Mouse (Mus musculus) MN1 (cell line): ENCODE results near the gene Cfc1.
"Not testable (repeated sequence)": the region's sequence is repeated elsewhere in the genome, so short reads cannot be mapped to it uniquely, and the experiment has no call there.

Experiments
- DNase-seq: peaks from one replicate; pipeline ENCODE4 v3.0.0-alpha.2; 2016; ENCODE audit warnings: low spot score

The Cfc1 gene

DNA sequence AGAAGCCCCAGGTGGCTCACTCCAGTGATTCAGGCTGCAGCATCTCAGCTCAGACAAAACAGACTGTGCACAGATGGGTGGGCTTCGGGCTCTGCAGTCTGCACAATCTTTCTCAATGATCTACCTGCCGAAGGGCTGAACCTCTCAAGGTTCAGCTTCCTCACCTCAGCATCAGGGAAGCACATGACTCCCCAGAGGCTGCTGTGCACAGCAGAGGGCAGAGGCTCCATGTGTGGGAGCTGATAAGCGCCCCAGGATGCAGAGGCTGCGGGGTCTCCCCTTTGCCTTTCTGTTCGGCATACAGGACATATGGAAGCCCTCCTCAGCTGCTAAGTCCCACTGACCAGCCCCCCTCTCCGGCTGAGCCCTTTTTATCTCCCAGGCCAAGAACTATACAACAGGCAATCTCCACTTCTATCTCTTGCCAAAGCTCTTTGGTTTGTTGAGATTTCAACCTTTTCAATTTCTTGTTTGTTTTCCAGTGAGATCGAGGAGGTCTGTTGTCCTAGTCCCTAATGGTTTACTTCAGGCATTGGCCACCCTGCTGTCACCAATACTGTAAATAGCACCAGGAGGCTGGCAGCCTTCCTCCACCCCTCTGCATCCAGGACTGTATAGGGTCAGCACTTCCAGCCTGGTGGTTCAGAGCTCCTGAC lies at the start of gene Cfc1:
Gene Cfc1 (plus strand): TSS at position 606 of the 656 bp plus-strand sequence.
- DNase-seq, result not testable (repeated sequence)

- no peak for DNase-seq
These were observed 48.1 kb upstream of the Cfc1 start for GRCm38 (mm10) chr1:34487383-34487782.

DNA sequence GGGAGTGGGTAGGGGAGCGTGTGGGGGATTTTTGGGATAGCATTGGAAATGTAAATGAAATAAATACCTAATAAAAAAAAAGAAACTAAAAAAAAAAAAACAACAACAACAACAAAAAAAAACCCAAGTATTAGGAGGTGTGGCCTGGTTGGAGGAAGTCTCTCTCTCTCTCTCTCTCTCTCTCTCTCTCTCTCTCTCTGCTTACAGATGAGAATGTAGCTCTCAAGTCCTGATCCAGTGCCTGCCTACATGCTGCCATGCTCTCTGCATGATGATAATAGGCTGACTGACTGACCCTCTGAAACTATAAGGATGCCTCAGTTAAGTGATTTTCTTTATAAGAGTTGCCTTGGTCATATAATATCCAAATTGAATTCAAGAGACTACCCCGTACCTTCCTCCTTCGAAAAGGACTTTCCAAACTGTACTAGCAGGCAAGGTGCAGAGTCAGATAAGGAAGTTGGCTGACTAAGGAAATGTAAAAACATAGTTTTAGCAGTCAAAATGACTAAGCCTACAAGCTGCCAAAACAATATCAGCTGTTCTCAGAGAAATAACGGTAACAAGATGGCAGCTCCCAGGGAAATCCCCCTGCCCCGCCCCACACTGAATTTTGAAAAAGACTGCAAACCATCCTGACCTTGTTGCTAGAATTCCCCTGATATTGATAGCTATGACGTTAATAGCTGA lies 45.5 kb upstream of the Cfc1 start:
- no peak for DNase-seq

- no peak for DNase-seq
These were observed 44.0 kb upstream of the Cfc1 start for GRCm38 (mm10) chr1:34491480-34491879.

DNA sequence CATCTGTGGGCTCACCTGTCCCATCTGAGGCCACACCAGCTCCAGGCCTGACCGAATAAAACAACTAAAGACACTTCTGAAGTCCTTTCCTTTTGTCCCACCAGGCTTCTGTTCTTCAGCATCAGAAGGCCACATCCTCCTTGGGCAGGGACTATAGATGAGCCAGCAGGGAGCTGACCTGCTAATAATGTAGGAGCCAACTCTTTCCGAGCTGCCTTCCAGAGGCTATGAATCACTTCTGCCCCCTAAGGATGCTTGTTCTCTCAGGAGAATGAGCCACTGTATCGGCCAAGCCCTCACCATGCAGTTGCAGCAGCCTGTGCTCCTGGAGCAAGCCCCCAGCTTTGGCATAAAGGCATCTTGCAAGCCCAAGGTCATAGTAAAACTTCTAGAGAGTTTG lies 32.5 kb upstream of the Cfc1 start:
- no peak for DNase-seq

DNA sequence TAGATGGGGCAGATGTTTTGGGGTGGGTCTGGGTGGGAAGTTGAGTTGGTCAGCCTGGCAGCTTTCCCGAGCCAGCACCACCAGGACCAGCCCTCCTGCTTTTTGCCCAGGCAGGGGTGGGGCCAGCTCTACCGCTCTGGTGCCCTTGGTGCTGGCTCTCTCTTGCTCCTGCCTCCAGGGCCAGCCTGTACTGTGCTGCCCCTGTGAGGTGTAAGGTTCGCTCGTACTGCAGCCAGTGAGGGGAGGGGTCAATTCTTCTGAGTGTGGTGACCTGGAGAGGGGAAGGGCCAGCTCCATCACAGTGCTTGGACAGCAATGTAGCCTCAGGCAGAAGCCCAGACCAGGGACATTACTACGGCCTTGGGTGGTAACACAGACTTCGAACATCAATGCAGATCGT lies 30.1 kb upstream of the Cfc1 start:
- DNase-seq, result no peak

DNA sequence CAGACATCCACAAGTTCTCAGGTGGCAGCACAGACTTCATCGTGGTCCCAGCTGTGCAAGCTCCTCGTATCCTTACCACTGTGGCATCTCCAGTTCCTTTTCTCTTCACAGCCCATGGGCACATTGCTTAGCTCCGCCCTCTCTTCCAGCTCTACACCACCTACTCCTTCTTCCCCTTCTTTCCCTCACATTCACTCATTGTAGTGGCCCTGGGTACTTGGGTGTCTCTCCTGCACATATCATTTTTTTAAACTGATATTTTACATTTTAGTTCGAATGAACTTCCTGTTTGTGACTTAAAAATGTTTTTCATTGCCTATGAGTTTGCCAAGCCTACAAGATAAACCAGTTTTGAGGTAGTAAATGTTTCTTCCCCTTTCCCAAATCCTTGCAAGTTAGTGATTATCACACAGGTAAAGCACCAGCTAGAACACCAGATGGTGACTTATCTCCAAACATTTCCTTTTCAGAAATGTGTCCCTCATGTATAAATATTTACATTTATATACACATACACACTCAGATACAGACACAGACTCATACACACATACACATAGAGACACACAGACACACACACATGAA lies 29.4 kb upstream of the Cfc1 start:
- DNase-seq, result no peak

GRCm38 (mm10) chr1:34507986-34508385 lies 27.5 kb upstream of the Cfc1 start:
- DNase-seq, result no peak

GRCm38 (mm10) chr1:34510575-34510981 lies 24.9 kb upstream of the Cfc1 start:
- no peak for DNase-seq

DNA sequence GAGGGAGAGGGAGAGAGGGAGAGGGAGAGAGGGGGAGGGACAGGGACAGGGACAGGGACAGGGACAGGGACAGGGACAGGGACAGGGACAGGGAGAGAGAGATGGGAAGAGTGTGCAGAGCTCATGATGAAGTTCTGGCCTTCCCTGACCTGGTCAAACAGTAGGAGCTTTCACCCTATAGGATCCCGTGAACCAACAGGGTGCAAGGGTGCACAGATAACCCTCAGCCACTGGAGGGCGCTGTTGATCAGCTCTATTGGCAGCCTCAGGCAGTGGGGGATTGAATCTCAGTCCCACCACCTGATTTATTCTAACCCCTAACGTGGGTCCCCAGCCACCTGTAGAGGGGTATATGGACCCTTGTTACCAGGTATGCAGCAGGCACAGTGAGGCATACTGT lies 24.4 kb upstream of the Cfc1 start:
- DNase-seq, result peak; percentile 29

- no peak for DNase-seq
These were observed 22.4 kb upstream of the Cfc1 start for GRCm38 (mm10) chr1:34513068-34513467.

DNA sequence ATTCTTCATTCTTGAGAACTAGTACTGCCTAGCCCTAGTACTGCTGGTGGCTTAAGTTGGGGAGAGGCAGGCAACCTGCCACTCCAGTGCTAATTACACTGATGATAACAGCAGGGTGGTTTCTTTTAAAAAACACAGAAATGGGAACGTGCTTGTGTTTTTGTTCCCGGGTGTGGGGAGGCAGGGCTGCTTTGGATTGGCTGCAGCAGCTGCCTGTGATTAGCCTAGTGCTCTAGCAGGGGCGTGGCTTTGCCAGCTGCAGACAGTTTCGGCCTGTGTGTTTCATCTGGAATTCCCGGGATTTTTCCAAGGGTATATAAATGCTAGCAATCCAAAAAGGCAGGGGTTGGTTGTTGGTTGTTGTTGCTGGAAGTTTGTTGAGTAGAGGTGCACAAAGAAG lies 18.9 kb upstream of the Cfc1 start:
- DNase-seq, result no peak

- DNase-seq, result not testable (repeated sequence)
These were observed 18.2 kb upstream of the Cfc1 start for GRCm38 (mm10) chr1:34517297-34517696.

GRCm38 (mm10) chr1:34517797-34518196 lies 17.7 kb upstream of the Cfc1 start:
- DNase-seq, result not testable (repeated sequence)

GRCm38 (mm10) chr1:34518259-34518658 lies 17.2 kb upstream of the Cfc1 start:
- no peak for DNase-seq

GRCm38 (mm10) chr1:34522205-34522849 lies 13.1 kb upstream of the Cfc1 start:
- no peak for DNase-seq

DNA sequence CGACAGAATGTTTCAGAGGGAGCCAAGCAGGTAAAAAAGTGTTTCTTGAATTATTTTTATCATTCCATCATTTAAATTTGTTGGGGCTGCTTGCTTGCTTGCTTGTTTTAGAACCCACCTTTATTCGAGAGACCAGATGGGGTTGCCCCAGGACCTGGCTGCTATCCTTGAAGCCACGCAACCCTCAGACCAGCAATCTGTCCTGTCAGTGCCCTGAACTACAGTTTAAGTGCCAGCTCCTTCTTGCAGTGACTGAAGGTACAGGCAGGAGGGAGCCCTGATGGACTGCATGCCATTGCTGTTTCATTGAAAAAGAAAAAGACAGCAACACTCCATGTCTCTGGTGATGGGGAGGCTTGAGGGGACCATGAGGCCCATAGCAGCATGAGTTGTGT lies 12.6 kb upstream of the Cfc1 start:
- no peak for DNase-seq

DNA sequence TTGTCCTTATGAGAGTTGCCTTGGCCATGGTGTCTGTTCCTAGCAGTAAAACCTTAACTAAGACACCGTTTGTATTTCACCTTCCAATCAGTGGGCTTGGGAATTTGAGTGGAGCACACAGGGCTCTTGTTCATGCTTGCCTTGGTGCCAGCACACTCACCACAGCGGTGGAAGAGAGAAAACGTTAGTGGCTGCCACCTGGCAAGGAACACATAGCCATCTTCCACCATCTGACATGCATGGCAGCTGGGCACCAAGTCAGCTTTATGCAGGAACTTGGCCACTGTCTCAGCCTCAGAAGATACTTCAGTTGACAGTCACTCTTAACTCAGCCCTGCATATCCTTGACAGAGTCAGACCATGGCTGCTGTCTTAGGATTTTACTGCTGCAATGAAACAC lies 11.8 kb upstream of the Cfc1 start:
- DNase-seq, result no peak

DNA sequence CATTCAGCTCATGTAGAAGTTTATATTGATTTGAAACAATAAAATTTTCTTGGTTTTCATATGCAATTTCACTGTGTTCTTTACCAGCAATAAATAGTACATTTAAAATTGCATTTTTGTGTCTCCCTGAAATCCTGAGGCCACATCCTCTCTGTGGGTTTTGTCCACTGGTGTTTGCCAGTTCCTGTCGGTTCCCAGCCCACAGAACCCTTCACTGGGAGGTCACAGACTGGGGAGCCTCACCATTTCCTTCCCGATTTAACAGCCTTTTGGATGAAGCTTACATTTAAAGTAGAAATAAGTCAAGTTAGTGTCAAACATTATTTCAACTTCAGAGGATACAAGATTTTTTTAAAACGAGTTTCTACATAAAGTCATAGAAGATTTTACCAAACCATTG lies 874 bp upstream of the Cfc1 start:
- not testable (repeated sequence) for DNase-seq

DNA sequence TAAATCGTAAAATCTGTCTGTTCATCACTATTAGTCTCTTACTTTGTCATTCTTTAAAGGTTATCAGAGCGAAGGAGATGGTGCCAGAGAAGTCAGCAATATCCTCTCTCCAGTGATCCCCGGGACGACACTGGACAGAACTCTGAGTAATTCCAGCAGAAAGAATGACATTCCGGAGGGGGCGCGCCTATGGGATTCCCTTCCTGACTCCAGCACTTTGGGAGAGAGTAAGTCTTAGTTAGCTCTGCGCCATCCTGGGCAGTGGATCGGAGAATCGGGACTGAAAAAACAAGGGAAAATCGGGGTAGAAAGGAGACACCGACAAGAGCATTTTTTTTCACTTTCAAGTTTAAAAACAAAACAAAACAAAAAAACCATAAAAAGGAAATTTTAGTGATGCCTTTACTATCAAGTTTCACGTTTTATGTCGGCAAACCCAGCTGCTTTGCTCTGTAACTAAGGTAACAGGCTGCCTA lies 881 bp downstream of the Cfc1 start:
- no peak for DNase-seq

- no peak for DNase-seq
These were observed 1.5 kb downstream of the Cfc1 start for GRCm38 (mm10) chr1:34536767-34537485.

GRCm38 (mm10) chr1:34547074-34547473 lies 11.6 kb downstream of the Cfc1 start:
- DNase-seq, result no peak
